Mouse (Mus musculus) CH12.LX (cell line): ENCODE results near the gene Cd200r1.
A peak's percentile ranks its signal among the peaks of the same experiment; 100 is the strongest.

Experiments used
- CTCF ChIP-seq, 2 experiments: IDR thresholded peaks in 1 of 2; conservative IDR thresholded peaks in 1 of 2; 2 replicates each; pipeline ENCODE4 v1.5.1; 2011 to 2012; ENCODE audit warnings: low read depth in 2 of 2, low read length in 2 of 2, improper control_type of control experiment in 1 of 2, inconsistent platforms in 1 of 2, mild to moderate bottlenecking in 1 of 2, moderate library complexity in 1 of 2
- POLR2A ChIP-seq: IDR thresholded peaks from 2 replicates; pipeline ENCODE4 v1.6.1; 2011; ENCODE audit warnings: low read depth, mild to moderate bottlenecking, improper control_type of control experiment, low read length

DNA sequence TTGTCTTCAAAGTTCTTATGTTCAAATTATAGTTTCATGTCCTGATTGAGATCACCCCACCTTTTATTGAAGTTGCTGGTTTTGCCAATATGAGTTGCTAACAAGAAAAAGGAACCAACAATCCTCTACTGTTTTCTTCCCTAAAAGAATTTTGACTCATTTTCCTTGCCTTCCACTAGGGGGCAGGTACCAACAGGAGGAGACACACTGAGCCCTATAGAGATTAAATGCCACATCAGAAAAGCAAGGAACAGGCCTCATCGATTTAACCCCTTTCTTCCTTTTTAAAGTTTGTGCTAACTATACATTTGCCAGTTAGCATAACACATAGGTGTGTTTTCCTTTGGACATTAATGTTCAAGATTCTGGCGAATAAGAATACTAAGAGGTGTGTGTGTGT lies 2.4 kb downstream of the Cd200r1 start:
- TF ChIP-seq CTCF (conservative IDR thresholded peaks at IDR 0.05 in 1 of 2, IDR thresholded peaks at IDR 0.05 in 1 of 2; ENCODE audit: low read depth in 2 of 2, low read length in 2 of 2), result peak; percentile 70 to 96; a peak in 3 of 4 replicates
- no peak for TF ChIP-seq POLR2A
